Mouse (Mus musculus) cerebellum, postnatal 36 days (tissue): ENCODE measurements at regions not wholly inside any gene's neighbourhood (a gene's known extent, or its start where the extent isn't known, plus 50 kb on each side); places are given as distances from the start of the nearest gene placed in this dataset.
A peak's percentile ranks its signal among the peaks of the same experiment; 100 is the strongest.

Experiments
- DNase-seq, 2 experiments: peaks; one replicate each; pipeline ENCODE4 v3.0.0; 2021 to 2022; ENCODE audit warnings: mixed read lengths in 2 of 2

DNA sequence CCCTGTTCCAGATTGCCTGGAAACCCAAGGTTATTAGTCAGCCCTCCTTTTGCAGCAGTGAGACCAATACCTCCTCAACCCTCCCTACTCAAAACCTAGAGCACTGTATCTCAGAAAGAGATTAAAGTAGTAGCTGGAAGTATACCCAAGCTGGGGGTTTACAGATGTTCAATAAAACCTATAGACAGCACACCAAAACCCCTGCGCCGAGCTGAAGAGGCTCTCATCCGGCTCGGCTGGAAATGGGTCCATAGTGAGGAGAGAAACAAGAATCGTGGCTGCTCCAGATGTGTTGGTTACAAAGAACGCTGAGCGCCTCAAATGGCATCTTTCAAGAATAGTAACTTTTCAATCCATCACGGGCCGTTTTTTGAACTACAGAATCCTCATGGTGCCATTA is 273.7 kb downstream of the Rwdd3 start:
- DNase-seq = no peak

DNA sequence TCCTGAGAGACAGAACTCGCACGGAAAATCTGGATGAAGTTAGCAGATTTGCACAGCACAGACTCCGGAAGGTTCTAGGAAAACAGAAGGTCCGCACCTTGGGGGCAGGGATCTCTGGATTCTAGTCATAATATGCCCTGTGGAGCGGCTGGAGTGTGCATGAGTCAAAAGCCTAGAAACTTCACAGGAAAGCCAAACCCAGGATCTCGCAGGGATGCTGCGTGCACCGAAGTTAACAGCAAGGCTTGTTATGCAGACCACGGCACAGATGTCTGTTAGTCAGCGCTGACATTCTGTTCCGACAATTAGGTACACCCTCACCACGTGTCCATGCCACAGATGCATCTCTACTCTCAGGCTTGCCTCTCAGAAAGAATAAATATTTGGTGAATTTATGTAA is 274.3 kb downstream of the Rwdd3 start:
- DNase-seq = peak; percentile 72 to 76

DNA sequence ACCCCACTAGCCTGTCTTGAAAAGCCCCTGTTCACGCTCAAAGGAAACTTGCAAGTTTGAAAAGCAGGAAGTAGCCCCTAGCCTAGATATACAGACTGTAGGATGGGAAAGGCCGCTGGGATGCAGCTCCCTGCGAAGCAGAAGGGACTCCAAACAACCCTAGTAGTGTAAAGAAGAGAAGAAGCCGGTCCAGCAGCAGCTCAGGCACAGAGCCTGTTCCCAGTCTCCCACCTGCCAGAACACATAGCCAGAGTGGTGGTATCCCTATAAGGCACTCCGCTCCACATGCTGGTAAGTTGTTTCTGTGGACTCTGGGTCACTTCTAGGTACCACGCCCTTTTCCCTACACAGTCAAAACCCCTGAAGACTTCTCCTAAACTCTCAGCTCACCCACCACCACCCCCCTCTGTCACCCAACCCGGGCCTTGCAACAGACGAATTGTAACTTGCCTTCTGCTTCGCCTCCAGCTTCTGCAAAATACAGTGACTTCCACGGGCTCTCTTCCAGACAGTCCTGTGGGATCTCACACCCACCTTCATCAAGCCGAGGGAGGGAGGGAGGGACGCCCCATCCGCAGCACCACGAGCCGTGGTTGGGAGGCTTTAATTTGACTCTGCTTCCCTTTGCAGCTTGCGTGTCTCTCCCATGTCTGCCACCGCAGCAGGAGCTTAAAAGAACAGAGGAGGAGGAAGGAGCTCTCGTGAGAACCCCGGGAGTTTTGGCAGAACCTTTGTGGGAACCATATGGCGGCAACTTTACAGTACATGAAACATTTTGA is 285.2 kb downstream of the Rwdd3 start:
- peak; percentile 63 to 73 for DNase-seq

DNA sequence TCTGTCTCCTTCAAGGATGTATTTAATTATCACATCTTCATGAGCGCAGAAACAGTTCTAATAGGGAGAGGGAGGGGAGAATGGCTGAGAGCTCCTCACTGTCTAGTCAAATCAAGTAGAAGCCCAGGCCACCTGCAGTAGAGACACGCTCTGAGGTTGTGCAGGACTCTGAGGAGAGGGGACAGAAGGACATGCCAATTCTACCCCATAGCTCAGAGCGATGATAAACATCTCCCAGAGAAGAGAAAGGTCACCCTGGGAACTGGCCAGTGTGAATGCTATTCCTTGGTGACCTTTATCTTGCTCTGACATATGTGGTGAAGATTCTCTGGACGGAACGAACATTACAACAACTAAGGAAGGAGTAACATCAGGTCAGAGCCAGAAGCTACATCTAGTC is 286.1 kb downstream of the Rwdd3 start:
- peak in 1 of 2 experiments; percentile 47 for DNase-seq

DNA sequence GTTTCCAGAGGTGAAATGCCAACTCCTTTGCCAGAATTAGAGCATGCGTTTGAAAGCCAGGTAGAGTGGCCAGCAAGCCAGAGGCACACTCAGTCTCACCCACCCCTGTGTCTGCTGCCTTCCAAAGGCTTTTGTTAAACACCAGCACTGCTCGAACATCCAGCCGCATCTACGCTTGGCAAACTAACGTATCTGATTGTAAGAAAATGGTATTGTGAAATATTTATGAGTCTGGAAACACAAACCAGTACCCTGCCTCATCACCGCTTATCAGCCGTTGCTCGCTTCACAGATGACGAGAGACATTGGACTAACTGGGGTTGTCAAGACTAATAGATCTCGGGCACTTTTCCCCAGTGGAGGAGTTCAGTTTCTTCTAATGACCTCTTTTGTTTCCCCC is 287.3 kb downstream of the Rwdd3 start:
- DNase-seq = no peak

DNA sequence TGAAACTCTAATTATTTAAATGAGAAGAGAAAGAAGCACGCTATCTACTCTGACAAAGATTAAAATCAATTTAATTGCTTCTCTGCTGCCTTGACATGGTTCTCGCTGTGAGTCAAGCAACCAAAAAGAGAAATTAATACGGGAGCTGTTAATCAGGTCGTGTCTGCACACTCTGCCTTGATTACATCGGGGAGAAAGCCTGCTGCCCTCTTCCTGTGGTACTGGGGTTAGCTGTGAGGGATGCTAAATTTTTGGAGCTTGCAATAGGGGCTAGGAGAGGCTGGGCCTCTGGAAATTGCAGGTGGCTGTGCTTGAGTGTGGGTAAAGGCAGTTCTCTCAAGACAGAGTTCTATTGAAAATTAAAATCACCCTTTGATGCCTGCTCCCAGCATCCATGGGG is 287.8 kb downstream of the Rwdd3 start:
- peak in 1 of 2 experiments; percentile 30 for DNase-seq

DNA sequence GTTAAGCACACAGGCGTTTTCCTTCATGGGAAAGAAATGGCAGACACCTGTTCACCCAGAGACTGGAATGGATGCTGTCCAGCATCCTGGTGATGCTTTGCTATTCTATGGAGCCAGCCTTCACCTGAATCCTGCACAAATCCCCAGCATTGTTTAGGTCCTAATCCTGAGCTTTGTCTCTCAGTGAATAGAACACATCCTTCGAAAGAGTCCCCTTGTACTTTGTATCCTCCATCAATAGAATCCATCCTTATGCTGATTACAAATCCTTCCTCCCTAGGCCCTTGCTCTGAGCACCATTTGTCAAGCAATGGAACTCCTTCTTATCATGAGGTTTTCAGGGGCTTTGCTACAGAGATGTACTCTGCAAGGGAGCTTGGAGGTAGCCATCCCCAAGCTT is 292.1 kb downstream of the Rwdd3 start:
- no peak for DNase-seq

DNA sequence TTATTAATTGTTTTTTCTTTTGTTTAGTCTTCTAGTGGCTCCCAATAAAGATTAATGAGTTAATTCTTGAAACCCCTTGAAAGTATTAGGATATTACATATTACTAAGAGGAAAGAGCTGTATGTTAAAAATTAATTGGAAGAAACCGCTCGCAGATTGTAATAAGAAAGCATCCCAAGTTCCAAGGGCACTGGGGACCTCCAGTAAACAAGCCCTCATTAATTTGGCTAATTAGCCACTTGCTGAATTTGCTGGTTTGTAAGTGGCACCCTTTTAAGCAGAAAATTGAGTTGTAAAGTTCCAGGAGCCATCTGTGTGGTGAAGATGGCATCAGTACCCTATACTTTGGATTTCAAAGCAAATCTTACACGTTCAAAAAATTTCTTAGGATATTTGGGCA is 295.8 kb downstream of the Rwdd3 start:
- no peak for DNase-seq

DNA sequence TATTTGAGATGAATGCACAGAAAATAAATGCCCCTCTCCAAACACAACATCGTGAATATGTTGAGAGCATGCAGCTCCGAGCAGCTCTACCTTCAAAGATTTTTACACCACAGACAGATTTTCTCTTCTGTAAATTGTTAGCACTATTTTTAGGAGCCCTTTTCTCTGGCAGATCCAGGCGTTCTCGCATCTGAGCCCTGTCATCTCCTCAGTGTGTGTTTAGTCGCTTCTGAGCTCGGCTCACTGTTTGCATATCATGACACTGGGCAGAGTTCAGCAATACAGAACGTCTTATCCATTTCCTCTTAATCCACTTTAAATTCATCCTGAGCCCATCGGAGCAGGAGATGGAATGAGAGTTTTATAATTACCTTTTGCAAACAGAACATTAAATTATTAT is 306.5 kb downstream of the Rwdd3 start:
- no peak for DNase-seq

DNA sequence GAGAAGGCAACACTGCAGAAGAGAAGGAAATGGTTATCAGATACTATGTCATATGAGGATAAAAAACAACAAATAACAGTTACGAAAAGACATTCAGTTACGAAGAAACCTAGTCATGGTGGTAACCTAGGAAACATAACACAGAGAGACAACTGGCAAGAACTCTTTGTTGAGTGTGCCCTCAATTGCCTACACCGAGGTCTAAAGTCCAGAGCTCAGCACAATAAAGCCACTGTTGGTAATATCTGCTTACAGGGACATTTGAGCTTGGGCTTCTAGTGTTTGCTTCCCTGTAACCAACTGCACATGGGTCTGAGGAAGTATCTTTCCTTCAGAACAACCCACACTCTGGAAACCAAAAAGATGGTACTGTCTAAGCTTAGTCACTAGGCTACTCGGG is 309.9 kb downstream of the Rwdd3 start:
- DNase-seq = no peak

DNA sequence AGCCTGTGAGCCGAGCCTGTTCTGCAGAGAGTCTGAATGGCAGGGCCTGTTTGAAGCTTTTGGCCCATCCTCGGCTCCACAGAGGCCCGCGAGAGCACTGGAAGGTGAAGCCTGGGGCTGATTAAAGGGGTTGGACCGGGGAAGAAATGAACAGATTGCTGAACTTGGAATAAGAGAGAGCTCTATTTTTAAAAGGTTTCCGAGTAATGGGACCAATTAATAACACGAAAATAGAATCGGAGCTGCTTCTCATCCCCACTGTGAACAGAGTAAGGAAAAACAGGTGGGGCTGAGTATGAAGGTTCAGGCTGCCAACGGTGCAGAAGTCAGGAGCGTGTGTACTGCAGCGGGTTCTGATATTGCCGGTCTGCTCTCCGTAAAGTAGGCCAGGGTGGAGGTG is 313.2 kb downstream of the Rwdd3 start:
- DNase-seq = peak; percentile 68 to 75

DNA sequence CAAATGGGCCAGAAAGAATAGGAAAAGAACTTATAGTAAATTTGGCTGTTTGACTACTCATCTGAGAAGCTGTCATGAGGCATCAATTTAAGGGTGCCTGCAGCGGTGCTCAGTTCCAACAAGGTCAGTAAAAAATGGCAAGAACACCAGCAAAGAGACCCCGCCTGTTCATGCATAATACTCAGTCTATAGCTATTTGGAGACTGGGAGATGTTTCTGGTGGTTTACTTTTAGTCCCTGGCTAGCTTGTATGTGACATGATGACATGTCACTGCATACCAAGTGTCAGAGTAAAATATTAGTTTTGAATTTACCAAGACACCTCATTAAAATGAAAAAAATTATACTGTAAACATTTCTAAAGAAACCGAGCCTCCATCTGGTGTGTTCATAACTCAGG is 317.2 kb downstream of the Rwdd3 start:
- no peak for DNase-seq

DNA sequence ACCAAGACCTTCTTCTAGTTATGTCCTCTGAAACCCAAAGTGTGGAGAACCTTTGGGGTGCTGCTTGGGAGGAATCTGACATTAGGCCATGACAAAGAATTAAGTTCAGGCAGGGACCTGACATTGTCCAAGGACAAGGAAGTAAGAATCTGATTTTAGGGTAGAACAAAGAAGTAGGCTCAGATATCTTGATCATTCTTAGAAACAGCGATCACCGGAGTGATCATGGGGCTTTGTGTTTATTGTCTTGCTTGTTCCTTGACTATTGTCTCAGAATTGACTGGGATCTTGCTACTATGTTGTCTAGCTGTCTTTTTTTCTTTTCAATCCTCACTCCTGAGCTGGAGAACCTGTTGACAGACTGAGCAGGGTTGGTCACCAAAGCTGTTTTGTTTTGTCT is 327.9 kb downstream of the Rwdd3 start:
- no peak for DNase-seq

DNA sequence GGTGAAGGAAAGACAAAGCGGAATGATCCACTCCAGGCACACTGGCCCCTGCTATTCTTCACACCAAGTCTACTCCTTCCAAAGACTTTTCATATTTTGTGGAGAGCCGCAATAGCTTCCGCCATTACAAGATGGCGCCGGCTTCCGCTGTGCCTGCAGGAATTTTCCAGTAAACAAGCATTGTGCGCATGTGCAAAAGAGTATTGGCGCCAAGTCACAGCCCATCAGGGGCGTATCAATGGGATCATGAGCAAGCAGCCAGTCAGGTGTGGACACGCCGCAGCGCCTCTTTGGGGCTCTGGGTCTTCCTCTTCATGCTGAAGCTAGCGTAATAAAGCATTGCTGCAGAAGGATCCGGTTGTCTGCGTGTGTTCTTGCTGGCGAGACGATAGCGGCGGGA is 348.0 kb downstream of the Rwdd3 start:
- DNase-seq = no peak

DNA sequence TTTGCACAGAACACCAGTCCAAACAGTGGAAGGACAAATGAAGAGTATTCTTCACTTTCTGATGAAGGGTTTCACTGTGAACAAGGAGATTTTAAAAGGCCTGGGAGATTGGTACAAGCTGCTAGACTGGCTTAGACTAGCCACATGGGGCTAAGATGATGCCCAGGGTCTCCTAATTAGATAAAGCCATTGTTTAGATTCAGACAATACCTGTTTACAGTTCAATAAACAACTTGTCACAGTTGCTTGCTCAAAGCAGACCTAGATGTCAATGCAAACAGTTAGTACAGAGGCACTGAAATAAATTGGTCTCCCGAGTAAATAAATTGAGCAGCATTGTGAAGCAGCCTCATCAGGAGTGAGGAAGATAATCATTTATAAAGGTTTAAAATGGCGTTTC is 359.6 kb downstream of the Rwdd3 start:
- DNase-seq = no peak

DNA sequence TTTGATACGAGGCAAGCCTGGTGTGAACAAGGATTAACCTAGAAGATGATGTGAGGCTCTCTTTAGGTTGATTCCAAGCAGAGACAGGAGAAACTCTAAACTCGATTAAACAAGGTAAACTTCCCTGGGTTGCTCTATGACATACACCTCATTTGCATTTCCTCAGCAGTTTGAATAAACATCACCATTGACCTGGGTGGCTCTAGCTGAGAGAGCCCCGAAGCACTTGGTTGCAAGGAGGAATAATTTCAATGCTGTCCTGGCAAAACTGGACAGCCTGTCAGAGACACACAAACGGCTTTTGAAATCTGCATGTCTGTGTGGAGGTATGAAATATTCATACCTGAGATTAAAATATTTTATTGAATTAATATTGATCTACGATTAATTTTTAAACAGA is 361.0 kb downstream of the Rwdd3 start:
- no peak for DNase-seq

DNA sequence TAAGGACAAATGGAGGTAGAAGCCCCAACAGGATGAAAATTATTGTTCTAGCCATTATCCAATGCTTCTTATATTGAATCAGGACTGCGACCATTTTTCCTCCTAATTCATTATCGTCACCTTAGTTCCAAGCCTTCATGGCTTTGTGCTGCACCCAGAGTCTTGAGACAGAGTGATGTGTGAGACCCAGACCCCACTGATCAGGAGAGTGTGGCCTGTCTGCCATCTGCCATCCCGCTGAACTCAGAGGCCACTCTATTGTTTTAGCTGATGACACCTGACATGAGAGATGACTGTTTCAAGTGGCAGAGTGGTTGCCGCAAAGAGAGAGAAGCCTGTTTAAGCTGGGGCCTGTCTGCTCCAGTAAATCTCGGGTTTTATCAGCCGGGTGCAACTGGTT is 361.4 kb downstream of the Rwdd3 start:
- no peak for DNase-seq

DNA sequence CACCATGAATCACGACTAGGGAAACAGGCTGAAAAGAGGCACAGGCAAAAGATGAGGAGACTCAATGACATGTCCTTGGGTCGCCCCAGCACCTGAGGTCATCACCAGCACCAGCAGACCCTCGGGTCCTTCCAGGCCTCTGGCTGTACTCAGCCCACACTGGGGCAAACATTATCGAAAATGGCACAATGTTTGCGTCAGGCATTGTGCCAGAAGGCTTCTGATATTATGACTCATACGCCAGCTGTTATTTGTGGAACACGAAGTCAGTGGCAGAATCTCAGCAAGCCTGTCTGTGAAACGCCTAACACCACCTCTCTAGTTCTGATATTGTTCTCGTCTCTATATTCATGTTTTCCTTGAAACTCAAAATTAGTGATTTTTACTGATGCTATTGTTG is 384.8 kb downstream of the Rwdd3 start:
- DNase-seq = peak; percentile 5 to 11

DNA sequence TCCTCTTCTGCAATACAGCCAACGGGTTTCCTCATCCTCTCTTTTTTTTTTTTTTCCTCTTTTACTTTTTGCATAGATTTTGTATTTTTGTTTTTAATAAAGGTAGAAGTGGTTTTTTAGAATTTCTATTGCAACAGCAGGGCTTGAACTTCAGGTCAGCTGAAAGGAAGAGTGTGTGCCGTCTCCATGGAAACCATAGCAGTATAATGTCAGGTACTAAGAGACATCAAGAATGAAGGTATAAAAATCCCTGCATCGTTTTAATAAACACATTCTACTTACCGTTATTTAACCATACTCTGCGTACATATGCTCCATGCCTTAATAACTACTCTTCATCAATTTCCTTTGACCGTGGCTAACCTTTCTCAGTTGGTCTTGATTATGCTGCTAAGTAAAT is 390.0 kb downstream of the Rwdd3 start:
- no peak for DNase-seq

DNA sequence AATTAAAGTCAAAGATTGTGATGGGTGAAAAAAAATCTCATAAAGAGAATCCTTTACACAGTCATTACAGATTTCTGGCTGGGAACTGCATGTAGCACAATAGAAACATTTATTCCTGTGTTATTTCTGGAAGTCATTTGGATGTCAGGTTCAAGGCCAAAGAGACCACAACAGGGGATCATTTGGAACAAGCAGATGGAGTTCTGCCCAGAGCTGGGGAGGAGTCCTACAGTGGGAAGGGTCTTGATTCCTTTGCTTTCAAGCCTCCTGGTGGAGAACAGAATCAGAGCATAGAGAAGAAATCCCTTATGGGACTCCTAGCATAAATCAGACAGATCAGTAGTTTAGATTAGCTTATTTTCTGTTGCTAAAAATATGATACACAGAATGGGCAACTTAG is 392.4 kb downstream of the Rwdd3 start:
- DNase-seq = no peak

DNA sequence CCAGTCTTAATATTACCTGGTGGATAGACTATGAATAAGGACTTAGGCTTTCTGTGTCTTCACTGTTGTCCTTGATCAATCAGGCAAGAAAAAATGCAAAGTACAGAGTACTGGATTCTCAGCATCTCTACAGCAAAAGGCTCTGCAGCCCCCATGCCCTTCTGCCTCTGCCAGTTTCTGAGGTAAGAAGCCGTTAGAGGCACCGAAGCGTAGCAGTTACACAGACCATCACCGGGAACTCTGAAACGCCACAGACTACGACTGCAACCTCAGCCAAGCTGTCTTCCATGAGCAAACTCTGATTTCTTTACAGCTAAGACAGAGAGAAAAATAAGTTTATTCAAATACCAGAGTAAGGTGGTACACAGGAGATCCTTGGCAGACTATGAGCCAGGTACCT is 396.5 kb downstream of the Rwdd3 start:
- DNase-seq = no peak

DNA sequence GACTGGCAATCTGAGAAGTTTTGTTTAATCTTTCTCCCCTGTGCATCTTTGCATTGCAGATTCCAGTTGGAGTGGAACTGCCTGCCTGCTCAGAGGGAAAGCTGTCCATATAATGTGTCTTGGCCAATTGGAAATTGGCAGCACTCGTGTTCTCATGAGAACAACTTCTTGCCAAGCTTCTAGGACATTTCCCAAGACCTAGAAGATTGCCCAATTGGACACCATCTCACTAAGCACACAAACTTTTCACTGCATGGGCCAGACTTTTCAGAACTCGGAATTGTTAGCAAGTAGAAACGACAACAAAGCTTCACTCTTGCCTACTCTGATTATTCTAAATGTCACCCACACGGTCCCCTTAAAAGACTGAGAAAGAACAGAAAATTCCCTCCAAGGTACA is 409.8 kb downstream of the Rwdd3 start:
- no peak for DNase-seq

DNA sequence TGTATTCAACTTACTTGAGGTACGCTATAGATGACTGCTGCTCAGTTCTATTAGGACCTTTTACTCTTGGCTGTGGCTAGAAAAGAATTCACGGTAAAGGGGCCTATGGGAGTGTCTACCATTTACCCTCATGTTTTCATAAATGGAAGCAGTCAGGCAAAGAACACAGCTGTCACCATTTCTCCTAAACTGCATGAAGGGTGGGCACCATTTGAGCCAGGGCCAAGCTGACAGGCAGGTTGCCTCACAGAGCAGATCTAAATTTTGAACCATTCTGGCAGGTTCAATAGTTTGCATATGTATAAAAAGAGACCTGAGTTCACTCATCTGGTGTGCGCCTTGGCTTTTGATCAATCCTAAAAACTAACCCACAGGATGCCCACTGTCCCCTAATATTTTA is 410.3 kb downstream of the Rwdd3 start:
- DNase-seq = no peak

DNA sequence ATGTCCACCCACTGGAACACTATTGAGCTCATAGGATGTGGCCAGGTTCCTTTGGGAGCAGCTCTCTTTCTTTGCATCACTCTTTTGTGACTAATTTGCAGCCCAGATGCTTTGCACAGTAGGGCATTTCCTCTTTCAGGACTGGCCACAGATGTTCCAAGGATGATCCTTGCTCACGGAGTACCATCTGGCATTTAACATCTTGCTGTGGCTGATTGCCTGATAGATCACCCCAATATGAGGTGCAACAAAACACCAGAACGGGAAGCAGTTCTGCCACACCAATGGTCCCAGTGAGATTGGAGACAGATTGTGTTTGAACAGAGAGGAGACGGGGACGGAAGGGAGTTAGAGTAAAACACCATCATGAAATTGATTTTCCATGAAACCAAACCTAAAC is 423.0 kb downstream of the Rwdd3 start:
- DNase-seq = no peak

DNA sequence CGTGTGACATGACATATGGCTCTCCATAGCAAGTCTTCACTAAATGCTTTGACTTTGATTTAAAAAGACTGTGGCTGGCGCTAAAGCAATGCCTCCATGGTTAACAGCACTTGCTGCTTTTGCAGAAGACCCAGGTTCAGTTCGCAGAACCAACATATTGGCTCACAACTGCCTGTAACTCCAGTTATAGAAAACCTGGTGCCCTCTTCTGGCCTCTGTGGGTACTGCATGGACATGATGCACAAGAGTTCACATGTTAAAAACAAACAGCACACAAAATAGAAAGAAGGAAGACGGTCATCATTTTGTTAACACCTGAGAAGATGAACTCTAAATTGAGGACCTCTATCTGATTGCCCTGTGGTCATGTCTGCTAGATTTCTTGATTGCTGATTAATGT is 423.8 kb downstream of the Rwdd3 start:
- peak in 1 of 2 experiments; percentile 32 for DNase-seq
